Mouse (Mus musculus): ENCODE results near the gene Olfr693. TPM values are rescaled to one million over a fixed set of nuclear protein-coding genes. Genes with fewer than 3 reads are reported as not detected.
"Not testable (repeated sequence)": the region's sequence is repeated elsewhere in the genome, so short reads cannot be mapped to it uniquely, and the experiment has no call there.

The Olfr693 gene
- not detected in 2 replicates for polyA plus RNA-seq (2015; fragmentation: Nextera tagmentation; extraction: Ambion mirVana)

- H3K27ac ChIP-seq (ENCODE audit: low read depth), result no peak within 1 kb of the TSS
- H3K4me3 ChIP-seq (ENCODE audit: low read depth, low read length), result no peak within 1 kb of the TSS
- no peaks in the 10 kb centered on the region for H3K9me3 ChIP-seq (ENCODE audit: low read length)
- H3K9ac ChIP-seq (replicated peaks), result no peak within 1 kb of the TSS
- TF ChIP-seq EP300 (IDR thresholded peaks at IDR 0.05; ENCODE audit: low read depth) (no peak), CTCF (IDR thresholded peaks at IDR 0.05; ENCODE audit: low read depth) (no peak)
- no peak for DNase-seq
- no peaks in the 10 kb centered on the region for H3K36me3 ChIP-seq (replicated peaks; ENCODE audit: insufficient read depth, low read length)
- H3K4me2 ChIP-seq (ENCODE audit: low read depth, low read length), result no peak within 1 kb of the TSS
- H3K4me1 ChIP-seq (ENCODE audit: insufficient read depth), result no peaks in the 10 kb centered on the region
- H3K27me3 ChIP-seq (ENCODE audit: insufficient read depth, low read length), result no peaks in the 10 kb centered on the region
- ATAC-seq, result no peak
Measured at GRCm38 (mm10) chr7:106680484-106680883, at the start of gene Olfr693. Olfr693 (minus strand) TSS chr7:106680584.

GRCm38 (mm10) chr7:106725654-106726053, 45.3 kb upstream of the Olfr693 start:
- DNase-seq, result not testable (repeated sequence)
- 65% methylated on average over 2 of the region's 2 CpGs for WGBS (ENCODE audit: insufficient replicate concordance)

GRCm38 (mm10) chr7:106716296-106716695, 35.9 kb upstream of the Olfr693 start, which contains the start of gene Olfr695:
Olfr695 (minus strand) TSS chr7:106716396.
- DNase-seq (no peak), ATAC-seq (no peak)
- no peaks in the 10 kb centered on the region for H3K27me3 ChIP-seq (ENCODE audit: insufficient read depth, low read length)
- no peak within 1 kb of the TSS for H3K4me2 ChIP-seq (ENCODE audit: low read depth, low read length)
- no peaks in the 10 kb centered on the region for H3K36me3 ChIP-seq (replicated peaks; ENCODE audit: insufficient read depth, low read length)
- TF ChIP-seq CTCF (IDR thresholded peaks at IDR 0.05; ENCODE audit: low read depth) (no peak), EP300 (IDR thresholded peaks at IDR 0.05; ENCODE audit: low read depth) (no peak)
- H3K27ac ChIP-seq (ENCODE audit: low read depth), result no peak within 1 kb of the TSS
- no peaks in the 10 kb centered on the region for H3K9me3 ChIP-seq (ENCODE audit: low read length)
- no peak within 1 kb of the TSS for H3K4me3 ChIP-seq (ENCODE audit: low read depth, low read length)
- H3K9ac ChIP-seq (replicated peaks), result no peak within 1 kb of the TSS
- no peaks in the 10 kb centered on the region for H3K4me1 ChIP-seq (ENCODE audit: insufficient read depth)

More at GRCm38 (mm10) chr7:106725654-106726053, 45.3 kb upstream of the Olfr693 start:
- ATAC-seq; H3K36me3 ChIP-seq (replicated peaks; ENCODE audit: insufficient read depth, low read length); H3K9ac ChIP-seq (replicated peaks); H3K9me3 ChIP-seq (ENCODE audit: low read length); H3K4me3 ChIP-seq (ENCODE audit: low read depth, low read length); H3K4me1 ChIP-seq (ENCODE audit: insufficient read depth); H3K27ac ChIP-seq (ENCODE audit: low read depth); H3K27me3 ChIP-seq (ENCODE audit: insufficient read depth, low read length); H3K4me2 ChIP-seq (ENCODE audit: low read depth, low read length): not testable (repeated sequence)

GRCm38 (mm10) chr7:106711463-106711862, 31.1 kb upstream of the Olfr693 start:
- TF ChIP-seq EP300 (IDR thresholded peaks at IDR 0.05; ENCODE audit: low read depth) (no peak), CTCF (IDR thresholded peaks at IDR 0.05; ENCODE audit: low read depth) (no peak)
- H3K4me1 ChIP-seq (ENCODE audit: insufficient read depth), result no peaks in the 10 kb centered on the region
- no peak overlapping the region for H3K4me2 ChIP-seq (ENCODE audit: low read depth, low read length)
- no peaks in the 10 kb centered on the region for H3K9me3 ChIP-seq (ENCODE audit: low read length)
- no peak overlapping the region for H3K27ac ChIP-seq (ENCODE audit: low read depth)
- ATAC-seq (no peak), DNase-seq (no peak)
- no peaks in the 10 kb centered on the region for H3K27me3 ChIP-seq (ENCODE audit: insufficient read depth, low read length)
- no peaks in the 10 kb centered on the region for H3K36me3 ChIP-seq (replicated peaks; ENCODE audit: insufficient read depth, low read length)
- 52% methylated on average over 6 of the region's 6 CpGs for WGBS (ENCODE audit: insufficient replicate concordance)
- H3K4me3 ChIP-seq (ENCODE audit: low read depth, low read length), result no peak overlapping the region
- no peak overlapping the region for H3K9ac ChIP-seq (replicated peaks)

GRCm38 (mm10) chr7:106707705-106708104, 27.3 kb upstream of the Olfr693 start:
- H3K4me3 ChIP-seq (ENCODE audit: low read depth, low read length); H3K27me3 ChIP-seq (ENCODE audit: insufficient read depth, low read length); H3K27ac ChIP-seq (ENCODE audit: low read depth); H3K9me3 ChIP-seq (ENCODE audit: low read length); H3K4me2 ChIP-seq (ENCODE audit: low read depth, low read length); H3K4me1 ChIP-seq (ENCODE audit: insufficient read depth); H3K36me3 ChIP-seq (replicated peaks; ENCODE audit: insufficient read depth, low read length); H3K9ac ChIP-seq (replicated peaks): not testable (repeated sequence)
- 69% methylated on average over 10 of the region's 10 CpGs for WGBS (ENCODE audit: insufficient replicate concordance)
- peak; percentile 18 for DNase-seq
- ATAC-seq, result peak; percentile 88

- Histone ChIP-seq H3K9me3 (ENCODE audit: low read length) (no peaks in the 10 kb centered on the region), H3K4me2 (ENCODE audit: low read depth, low read length) (no peak overlapping the region), H3K27me3 (ENCODE audit: insufficient read depth, low read length) (no peaks in the 10 kb centered on the region), H3K4me1 (ENCODE audit: insufficient read depth) (no peaks in the 10 kb centered on the region), H3K4me3 (ENCODE audit: low read depth, low read length) (no peak overlapping the region), H3K27ac (ENCODE audit: low read depth) (no peak overlapping the region), H3K9ac (replicated peaks) (no peak overlapping the region), H3K36me3 (replicated peaks; ENCODE audit: insufficient read depth, low read length) (no peaks in the 10 kb centered on the region)
- WGBS (ENCODE audit: insufficient replicate concordance), result 46% methylated on average over 1 of the region's 1 CpGs
- no peak for TF ChIP-seq EP300 (IDR thresholded peaks at IDR 0.05; ENCODE audit: low read depth)
- no peak for TF ChIP-seq CTCF (IDR thresholded peaks at IDR 0.05; ENCODE audit: low read depth)
- DNase-seq (no peak), ATAC-seq (no peak)
Measured at GRCm38 (mm10) chr7:106696891-106697290, 16.5 kb upstream of the Olfr693 start.

GRCm38 (mm10) chr7:106692976-106693375, 12.6 kb upstream of the Olfr693 start:
- ATAC-seq, result no peak
- no peak overlapping the region for H3K27ac ChIP-seq (ENCODE audit: low read depth)
- no peak overlapping the region for H3K4me2 ChIP-seq (ENCODE audit: low read depth, low read length)
- no peak overlapping the region for H3K9ac ChIP-seq (replicated peaks)
- no peaks in the 10 kb centered on the region for H3K36me3 ChIP-seq (replicated peaks; ENCODE audit: insufficient read depth, low read length)
- H3K4me1 ChIP-seq (ENCODE audit: insufficient read depth), result no peaks in the 10 kb centered on the region
- 77% methylated on average over 3 of the region's 3 CpGs for WGBS (ENCODE audit: insufficient replicate concordance)
- TF ChIP-seq CTCF (IDR thresholded peaks at IDR 0.05; ENCODE audit: low read depth) (no peak), EP300 (IDR thresholded peaks at IDR 0.05; ENCODE audit: low read depth) (no peak)
- no peak overlapping the region for H3K4me3 ChIP-seq (ENCODE audit: low read depth, low read length)
- no peaks in the 10 kb centered on the region for H3K27me3 ChIP-seq (ENCODE audit: insufficient read depth, low read length)
- DNase-seq, result no peak
- H3K9me3 ChIP-seq (ENCODE audit: low read length), result no peaks in the 10 kb centered on the region
